Mouse (Mus musculus): ENCODE measurements around the gene Ubr4. TPM values are rescaled to one million over a fixed set of nuclear protein-coding genes. Genes with fewer than 3 reads are reported as not detected.

Gene Ubr4
- total and polyA plus RNA-seq, 2 experiments from 2014 or later = 65.4 to 180 TPM

- no peak for DNase-seq (ENCODE audit: low spot score)
- H3K36me3 ChIP-seq (ENCODE audit: insufficient read depth, low read length) = peaks cover 23% of the 10 kb centered on the region
These were observed 139.2 kb downstream of the Ubr4 start for GRCm38 (mm10) chr4:139491541-139492170.

DNA sequence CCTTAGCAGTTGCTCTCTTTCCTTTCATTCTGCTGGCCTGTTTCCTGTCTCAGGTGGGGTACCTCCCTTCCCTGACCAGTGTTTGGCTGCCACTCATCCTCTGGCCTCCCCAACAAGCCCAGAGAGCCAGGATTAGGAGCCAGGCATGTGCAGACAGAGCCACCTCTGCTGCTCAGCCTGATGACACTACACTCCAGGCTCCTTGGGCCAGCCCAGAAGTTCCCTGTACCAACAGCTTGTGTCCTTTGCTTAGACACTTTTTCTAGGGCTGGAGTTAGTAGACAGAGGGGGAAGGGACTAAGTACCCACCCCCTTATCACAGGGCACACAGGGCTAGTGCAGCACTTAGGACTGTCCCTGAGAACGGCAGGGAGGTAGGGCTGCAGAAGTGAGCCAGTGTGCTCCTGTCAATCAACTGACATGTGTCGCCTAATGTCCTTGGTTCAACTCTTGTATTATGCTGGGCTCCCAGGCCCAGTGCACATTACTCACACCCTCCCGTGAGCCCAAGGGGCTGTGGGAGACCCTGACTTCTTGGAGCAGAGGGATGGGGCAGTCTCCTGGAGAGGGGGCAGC is 139.9 kb downstream of the Ubr4 start:
- Histone ChIP-seq H3K27ac (no peak overlapping the region), H3K9ac (replicated peaks; ENCODE audit: low read length) (no peak overlapping the region), H3K27me3 (ENCODE audit: insufficient read depth, low read length) (no peaks in the 10 kb centered on the region), H3K4me2 (ENCODE audit: low read depth, low read length) (no peak overlapping the region), H3K36me3 (ENCODE audit: insufficient read depth, low read length) (peaks cover 23% of the 10 kb centered on the region), H3K4me1 (ENCODE audit: insufficient read depth, low read length) (no peaks in the 10 kb centered on the region), H3K9me3 (ENCODE audit: low read length) (no peaks in the 10 kb centered on the region), H3K4me3 (ENCODE audit: low read length) (no peak overlapping the region)
- WGBS = 41% methylated on average over 3 of the region's 3 CpGs
- TF ChIP-seq CTCF (IDR thresholded peaks at IDR 0.05; ENCODE audit: low read depth) = no peak
- DNase-seq (ENCODE audit: low spot score) = no peak
- ATAC-seq = no peak

More at GRCm38 (mm10) chr4:139491541-139492170, 139.2 kb downstream of the Ubr4 start:
- no peak overlapping the region for H3K27ac ChIP-seq
- 96% methylated on average over 5 of the region's 5 CpGs for WGBS
- no peak overlapping the region for H3K9ac ChIP-seq (replicated peaks; ENCODE audit: low read length)
- no peak for ATAC-seq
- H3K9me3 ChIP-seq (ENCODE audit: low read length) = no peaks in the 10 kb centered on the region
- no peak overlapping the region for H3K4me3 ChIP-seq (ENCODE audit: low read length)
- no peaks in the 10 kb centered on the region for H3K4me1 ChIP-seq (ENCODE audit: insufficient read depth, low read length)
- TF ChIP-seq CTCF (IDR thresholded peaks at IDR 0.05; ENCODE audit: low read depth) = no peak
- H3K27me3 ChIP-seq (ENCODE audit: insufficient read depth, low read length) = no peaks in the 10 kb centered on the region
- no peak overlapping the region for H3K4me2 ChIP-seq (ENCODE audit: low read depth, low read length)

DNA sequence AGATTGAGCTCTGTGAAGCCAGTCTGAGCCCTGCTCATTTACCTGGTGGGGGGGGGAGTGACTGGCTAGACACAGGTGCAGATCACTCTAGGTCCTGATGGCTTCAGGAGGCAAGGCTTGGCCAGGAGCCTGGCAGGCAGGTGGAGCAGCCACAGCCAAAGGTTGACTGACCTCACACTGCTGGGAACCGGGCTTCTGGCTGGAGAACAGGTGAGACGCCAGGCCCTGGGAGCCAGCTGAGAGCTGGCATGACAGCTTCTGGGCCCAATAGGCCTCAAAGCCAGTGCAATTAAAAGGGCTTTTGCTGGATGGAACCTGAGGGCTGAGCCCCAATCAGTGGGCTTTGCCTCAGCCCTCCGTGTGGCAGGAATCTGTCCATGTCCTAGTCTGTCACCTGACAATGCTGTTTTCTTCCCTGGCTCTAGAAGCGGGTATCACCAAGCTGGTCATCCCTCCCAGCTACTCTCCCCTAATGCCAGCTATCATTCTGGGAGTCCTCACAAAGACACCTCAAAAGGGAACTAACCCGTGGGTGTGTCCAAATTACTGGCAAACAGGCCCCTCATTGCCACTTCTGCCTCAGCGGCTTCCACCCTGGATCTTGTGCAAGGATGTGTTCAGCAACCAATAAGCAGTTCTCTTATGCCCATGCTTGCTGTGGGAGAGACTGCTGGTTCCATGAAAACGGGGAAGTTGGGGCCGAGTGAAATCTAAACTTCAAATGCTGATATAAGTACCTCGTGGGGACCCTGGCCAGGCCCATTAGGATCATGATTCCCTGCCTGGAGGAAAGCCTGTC is 141.0 kb downstream of the Ubr4 start:
- TF ChIP-seq CTCF (IDR thresholded peaks at IDR 0.05; ENCODE audit: low read depth) = no peak
- Histone ChIP-seq H3K27ac (peak overlapping the region; percentile 26; the same call in 1 of the 2 replicates), H3K9ac (replicated peaks; ENCODE audit: low read length) (no peak overlapping the region), H3K4me1 (ENCODE audit: insufficient read depth, low read length) (no peaks in the 10 kb centered on the region), H3K4me2 (ENCODE audit: low read depth, low read length) (no peak overlapping the region), H3K4me3 (ENCODE audit: low read length) (no peak overlapping the region), H3K9me3 (ENCODE audit: low read length) (no peaks in the 10 kb centered on the region), H3K27me3 (ENCODE audit: insufficient read depth, low read length) (no peaks in the 10 kb centered on the region), H3K36me3 (ENCODE audit: insufficient read depth, low read length) (peaks cover 16% of the 10 kb centered on the region; the same call in 1 of the 2 replicates)
- 68% methylated on average over 9 of the region's 9 CpGs for WGBS
- no peak for DNase-seq (ENCODE audit: low spot score)
- no peak for ATAC-seq

DNA sequence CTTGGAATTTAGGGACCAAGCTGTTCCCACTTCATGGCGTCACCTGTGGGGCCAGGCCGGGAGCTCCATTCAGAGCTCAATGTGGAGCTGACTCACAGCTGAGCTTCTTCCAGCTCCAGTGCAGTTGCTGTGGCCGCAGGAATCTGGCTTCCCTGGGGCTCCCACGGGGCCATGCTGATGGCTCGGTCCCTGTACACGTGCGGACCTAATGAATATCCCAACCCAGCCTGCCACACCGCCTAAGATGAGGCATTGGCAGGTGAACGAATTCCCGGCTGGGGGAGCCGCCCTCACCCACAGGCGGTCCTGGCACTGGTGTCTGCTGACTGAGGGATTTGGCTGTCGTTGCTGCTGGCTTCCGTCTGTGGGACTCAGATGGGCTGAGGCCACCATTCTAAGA is 148.4 kb downstream of the Ubr4 start:
- H3K4me1 ChIP-seq (ENCODE audit: insufficient read depth, low read length) = no peaks in the 10 kb centered on the region; the same call in 1 of the 2 replicates
- DNase-seq (ENCODE audit: low spot score) (peak; percentile 33), ATAC-seq (peak; percentile 58; the same call in 1 of the 2 replicates)
- H3K27me3 ChIP-seq (ENCODE audit: insufficient read depth, low read length) = no peaks in the 10 kb centered on the region
- TF ChIP-seq CTCF (IDR thresholded peaks at IDR 0.05; ENCODE audit: low read depth) = no peak
- no peak overlapping the region for H3K27ac ChIP-seq
- no peak overlapping the region for H3K4me3 ChIP-seq (ENCODE audit: low read length)
- no peaks in the 10 kb centered on the region for H3K9me3 ChIP-seq (ENCODE audit: low read length)
- no peaks in the 10 kb centered on the region for H3K36me3 ChIP-seq (ENCODE audit: insufficient read depth, low read length)
- no peak overlapping the region for H3K9ac ChIP-seq (replicated peaks; ENCODE audit: low read length)
- H3K4me2 ChIP-seq (ENCODE audit: low read depth, low read length) = no peak overlapping the region
- WGBS = 29% methylated on average over 14 of the region's 14 CpGs

DNA sequence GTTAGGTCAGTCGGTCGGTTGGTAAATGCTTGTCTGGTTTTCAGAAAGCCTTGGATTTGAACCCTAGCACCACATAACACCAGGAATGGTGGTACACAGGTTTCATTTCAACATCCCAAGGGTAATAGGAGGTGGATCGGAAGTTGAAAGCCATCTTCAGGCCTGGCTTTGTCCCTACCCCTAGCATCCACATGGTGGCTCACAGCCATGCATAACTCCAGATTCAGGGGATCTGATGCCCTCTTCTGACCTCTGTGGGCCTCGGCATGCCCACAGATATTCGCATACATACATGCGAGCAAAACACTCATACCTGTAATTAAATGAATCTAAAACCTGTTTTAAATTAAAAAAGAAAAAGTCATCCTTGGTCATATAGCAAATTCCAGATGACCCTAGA is 149.3 kb downstream of the Ubr4 start:
- ATAC-seq (no peak), DNase-seq (ENCODE audit: low spot score) (no peak)
- Histone ChIP-seq H3K36me3 (ENCODE audit: insufficient read depth, low read length) (no peaks in the 10 kb centered on the region), H3K27me3 (ENCODE audit: insufficient read depth, low read length) (no peaks in the 10 kb centered on the region), H3K4me3 (ENCODE audit: low read length) (no peak overlapping the region), H3K4me1 (ENCODE audit: insufficient read depth, low read length) (no peaks in the 10 kb centered on the region; the same call in 1 of the 2 replicates), H3K27ac (no peak overlapping the region), H3K4me2 (ENCODE audit: low read depth, low read length) (no peak overlapping the region), H3K9me3 (ENCODE audit: low read length) (no peaks in the 10 kb centered on the region), H3K9ac (replicated peaks; ENCODE audit: low read length) (no peak overlapping the region)
- peak; percentile 59 for TF ChIP-seq CTCF (IDR thresholded peaks at IDR 0.05; ENCODE audit: low read depth)
- 82% methylated on average over 6 of the region's 6 CpGs for WGBS

DNA sequence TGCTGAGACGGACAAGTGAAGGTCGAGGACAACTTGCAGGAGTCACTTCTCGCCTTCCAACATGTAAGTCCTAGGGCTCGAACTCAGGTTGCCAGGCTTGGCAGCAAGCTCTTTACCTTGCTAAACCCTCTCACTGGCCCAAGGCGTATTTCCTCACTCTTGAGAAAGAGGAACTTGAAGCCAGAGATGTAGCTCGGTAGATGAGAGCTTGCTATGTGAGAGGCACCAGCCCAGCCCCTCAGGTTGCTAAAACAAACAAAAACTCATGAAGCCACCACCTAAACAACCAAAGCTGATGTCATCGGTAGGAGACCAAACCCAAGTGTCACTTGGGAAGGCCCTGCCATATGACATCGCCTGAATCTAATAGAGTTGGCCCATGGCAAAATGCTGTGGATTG is 151.5 kb downstream of the Ubr4 start:
- DNase-seq (ENCODE audit: low spot score) = no peak
- 87% methylated on average over 8 of the region's 8 CpGs for WGBS
- H3K27ac ChIP-seq = no peak overlapping the region
- H3K36me3 ChIP-seq (ENCODE audit: insufficient read depth, low read length) = no peaks in the 10 kb centered on the region
- no peaks in the 10 kb centered on the region for H3K27me3 ChIP-seq (ENCODE audit: insufficient read depth, low read length)
- no peak for ATAC-seq
- no peaks in the 10 kb centered on the region; the same call in 1 of the 2 replicates for H3K4me1 ChIP-seq (ENCODE audit: insufficient read depth, low read length)
- no peaks in the 10 kb centered on the region for H3K9me3 ChIP-seq (ENCODE audit: low read length)
- no peak overlapping the region for H3K4me2 ChIP-seq (ENCODE audit: low read depth, low read length)
- TF ChIP-seq CTCF (IDR thresholded peaks at IDR 0.05; ENCODE audit: low read depth) = no peak
- H3K4me3 ChIP-seq (ENCODE audit: low read length) = no peak overlapping the region
- H3K9ac ChIP-seq (replicated peaks; ENCODE audit: low read length) = no peak overlapping the region
